Mouse (Mus musculus): ENCODE measurements around the gene Slfn5.

Gene Slfn5

DNA sequence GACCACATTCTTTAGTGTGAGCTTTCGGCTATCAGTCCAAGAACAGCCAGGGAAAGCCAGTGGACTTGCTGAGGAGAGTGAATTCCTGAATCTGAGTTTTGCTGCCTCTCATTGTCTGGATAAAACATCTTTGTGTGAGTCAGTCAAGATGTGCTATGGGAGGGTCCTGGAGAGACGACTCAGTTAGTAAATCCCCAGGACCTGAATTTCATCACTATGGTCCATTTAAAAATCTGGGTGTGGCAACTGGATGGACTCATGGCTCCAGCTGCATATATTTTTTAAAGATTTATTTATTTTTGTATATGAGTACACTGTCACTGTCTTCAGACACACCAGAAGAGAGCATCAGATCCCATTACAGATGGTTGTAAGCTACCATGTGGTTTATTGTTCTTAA, 5.5 kb upstream of the Slfn5 start:
- WGBS: 77% methylated on average over 2 of the region's 2 CpGs

DNA sequence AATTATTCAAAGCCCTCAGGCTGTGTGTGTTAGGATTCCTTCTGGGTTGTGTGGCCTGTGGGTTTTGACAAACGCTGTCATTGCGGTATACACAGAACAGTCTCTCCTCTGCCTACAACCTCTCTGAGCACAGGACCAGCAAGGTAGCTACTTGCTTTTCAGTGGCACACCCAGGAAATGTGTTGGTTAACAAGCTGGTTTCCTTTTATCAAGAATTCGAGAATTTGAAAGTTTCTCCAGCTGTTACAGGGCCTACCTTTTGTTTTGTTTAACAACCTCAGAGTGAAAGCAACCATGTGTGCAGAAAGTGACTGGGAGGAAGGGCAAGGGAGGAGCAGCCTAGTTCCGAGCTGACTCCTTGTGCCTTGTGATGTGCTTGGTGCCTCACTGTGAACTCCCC, 3.7 kb upstream of the Slfn5 start:
- 68% methylated on average over 4 of the region's 4 CpGs for WGBS

DNA sequence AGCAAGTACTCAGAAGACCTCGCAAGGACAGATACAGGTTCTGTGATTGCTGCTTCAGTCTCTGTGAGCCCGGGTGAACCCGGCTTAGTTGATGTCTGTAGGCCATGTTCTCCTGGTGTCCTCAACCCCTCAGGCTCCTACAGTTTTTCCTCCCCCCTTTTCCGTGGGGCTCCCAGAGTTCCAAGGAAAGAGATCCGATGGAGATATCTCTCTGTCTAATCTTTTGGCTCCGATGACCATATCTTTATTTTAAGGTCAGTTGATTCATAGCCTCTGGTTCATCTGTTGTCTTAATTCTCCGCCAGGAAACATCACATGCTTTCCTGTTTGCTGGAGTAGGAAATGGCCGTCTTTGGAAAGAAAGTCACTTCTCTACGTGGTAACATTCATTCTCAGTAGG, 2.1 kb upstream of the Slfn5 start:
- 80% methylated on average over 9 of the region's 9 CpGs for WGBS

DNA sequence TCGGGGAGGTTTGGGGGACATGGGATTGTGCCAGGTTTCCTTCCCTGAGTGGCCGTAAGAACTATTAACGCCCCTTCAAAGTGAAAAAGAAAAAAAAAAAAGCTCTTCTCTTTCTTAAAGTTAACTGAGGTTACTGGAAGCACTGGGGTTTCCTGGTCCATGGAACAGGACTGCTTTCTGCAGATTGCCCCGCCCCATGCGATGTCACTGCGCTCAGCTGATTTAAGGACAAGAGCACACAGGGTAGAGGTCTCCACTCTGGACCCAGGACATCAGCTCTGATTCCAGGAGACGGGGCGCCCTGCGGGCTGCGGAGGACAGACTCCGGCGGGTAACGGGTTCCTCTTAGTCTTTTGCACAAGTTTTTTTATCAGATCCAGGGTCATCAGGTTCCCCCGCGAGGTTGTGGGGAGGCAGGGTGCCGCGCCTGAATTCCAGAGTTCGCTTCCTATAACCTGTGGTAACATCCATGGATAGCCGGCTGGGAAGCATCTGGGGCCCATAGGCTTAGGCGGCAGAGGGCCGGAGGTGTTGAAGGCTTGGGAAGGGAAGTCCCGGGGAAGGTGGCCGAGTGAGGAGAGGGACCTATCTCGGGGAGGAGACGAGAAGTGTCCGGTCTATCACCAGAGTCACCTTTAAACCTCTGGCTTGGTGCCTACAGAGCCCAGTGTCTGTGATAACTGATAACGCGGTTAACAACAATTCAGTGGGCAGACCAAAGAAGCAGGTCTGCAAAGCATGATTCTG, 889 bp downstream of the Slfn5 start:
- 19% methylated on average over 28 of the region's 28 CpGs for WGBS

DNA sequence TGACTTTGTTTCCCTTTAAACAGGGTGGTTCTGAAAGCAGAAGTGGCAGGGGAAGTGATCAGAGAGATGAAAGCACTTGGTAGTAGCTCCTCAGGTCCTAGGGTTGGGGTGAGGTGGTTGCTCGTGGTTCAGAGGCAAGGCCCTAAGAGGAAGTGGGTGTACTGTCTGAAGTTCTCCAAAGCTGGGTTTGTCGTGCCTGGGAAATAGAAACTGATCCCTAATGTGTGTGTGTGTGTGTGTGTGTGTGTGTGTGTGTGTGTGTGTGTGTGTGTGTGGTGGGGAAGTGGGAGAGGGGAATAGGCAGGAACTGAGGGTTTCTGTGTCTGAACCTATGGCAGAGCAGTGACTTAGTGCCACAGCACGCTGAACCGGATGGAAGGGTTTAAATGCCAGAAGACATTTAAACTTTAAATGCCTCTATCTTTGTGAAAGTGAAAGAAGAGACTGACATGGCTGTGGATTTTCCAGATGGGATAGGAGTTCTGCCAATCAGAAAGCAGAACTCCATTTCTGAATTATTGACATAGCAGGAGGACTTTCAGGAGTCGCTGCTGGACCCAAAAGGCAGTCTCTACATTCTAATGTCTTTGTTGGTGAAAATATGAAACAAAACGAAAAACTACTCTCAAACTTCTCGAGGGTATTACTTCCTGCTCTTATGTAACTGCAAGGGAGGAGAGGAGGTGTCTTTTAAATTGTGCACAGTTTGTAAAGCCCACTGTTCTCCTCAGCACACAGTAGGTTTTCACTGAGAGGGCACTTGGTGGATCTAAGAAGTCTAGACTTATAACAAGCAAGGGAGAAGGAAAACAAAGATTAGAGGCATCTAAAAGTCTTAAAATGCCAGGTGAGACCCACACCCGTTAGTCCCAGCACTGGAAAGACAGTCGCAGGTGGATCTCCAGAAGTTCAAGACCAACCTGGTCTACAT, 1.7 kb downstream of the Slfn5 start:
- 71% methylated on average over 9 of the region's 9 CpGs for WGBS

DNA sequence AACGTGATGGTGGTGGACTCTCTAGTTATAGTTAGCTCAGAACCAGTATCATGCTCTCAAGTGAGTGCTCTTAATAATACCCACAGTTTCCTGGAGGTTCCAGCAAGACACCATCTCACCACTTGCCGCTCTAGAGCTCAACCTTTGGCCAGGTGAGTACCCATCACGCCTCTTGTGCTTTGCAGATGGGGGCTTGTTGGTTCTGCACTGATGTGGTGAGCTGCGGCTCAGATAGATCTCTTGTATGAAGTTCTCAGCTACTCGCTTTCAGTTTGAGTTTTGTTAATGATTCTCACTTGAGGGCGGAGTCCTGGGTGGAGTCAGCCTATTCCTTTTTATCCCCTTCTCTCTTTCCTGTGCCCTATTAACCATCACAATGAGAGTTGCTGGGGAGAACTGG, 3.5 kb downstream of the Slfn5 start:
- WGBS: 83% methylated on average over 6 of the region's 6 CpGs

DNA sequence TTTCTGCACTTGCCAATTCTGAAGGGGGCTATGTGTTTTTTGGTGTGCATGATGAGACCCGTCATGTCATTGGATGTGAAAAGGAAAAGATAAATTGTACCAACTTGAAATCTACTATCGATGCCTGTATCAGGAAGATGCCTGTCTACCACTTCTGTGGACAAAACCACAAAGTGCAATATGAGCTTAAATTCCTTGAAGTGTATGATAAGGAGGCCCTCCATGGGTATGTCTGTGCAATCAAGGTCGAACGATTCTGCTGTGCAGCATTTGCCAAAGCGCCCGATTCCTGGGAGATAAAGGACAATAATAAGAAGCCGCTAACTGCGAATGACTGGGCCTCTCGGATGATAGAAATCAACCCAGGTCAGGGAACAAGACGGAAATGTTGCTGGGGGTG, 5.8 kb downstream of the Slfn5 start:
- 84% methylated on average over 10 of the region's 10 CpGs for WGBS

DNA sequence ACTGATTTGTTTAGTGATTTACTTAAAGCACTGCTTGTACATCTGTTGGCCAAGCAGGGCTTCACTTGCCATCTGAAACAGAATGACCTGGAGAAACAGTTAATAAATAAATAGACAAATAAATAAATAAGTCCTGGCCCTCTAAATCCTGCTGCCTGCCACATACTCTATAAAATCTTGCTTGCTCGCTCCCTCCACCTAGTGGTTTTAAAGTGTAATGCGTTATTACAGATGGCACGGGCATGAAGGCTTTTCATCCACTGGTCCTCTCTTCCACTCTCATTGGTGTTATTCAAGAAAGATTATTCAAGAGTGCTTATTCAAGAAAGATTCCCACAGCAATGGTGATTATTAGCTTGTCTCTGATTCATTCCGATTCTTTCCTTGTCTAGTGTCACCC, 8.5 kb downstream of the Slfn5 start:
- 22% methylated on average over 4 of the region's 4 CpGs for WGBS

DNA sequence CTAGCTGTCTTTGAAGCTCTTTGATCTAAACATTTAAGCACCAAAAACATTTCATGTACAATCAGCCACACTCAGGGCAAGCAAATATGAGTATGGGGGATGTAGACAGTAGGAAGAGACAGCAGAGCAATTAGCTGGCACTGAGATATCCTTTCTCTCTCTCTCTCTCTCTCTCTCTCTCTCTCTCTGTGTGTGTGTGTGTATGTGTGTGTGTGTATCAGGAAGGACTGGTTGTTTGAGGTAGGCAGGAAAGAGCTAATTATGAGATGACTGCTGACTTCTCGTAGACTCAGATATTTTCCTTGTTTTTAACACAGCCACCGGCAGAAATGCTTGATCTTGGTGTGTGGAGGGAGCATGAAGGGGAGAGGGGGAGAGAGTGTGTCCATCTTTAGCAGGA, 10.6 kb downstream of the Slfn5 start:
- WGBS: 77% methylated on average over 2 of the region's 2 CpGs

DNA sequence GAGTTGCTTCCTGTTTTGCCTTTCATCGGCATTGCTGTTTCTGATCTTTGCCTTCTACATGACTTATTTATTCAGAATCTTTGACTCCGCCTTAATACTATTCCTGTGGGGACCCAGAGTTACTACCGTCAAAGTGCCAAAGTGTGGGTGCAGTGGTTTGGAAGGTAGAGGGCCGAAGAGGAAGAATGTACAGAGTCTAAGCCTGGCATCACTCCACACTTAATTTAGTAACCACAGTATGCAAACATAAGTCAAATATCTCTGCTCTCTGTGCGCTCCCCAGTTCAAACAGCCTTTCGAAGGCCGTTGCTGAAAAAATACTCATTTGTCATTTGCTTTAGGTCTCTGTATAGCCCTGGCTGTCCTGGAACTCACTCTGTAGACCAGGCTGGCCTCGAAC, 11.1 kb downstream of the Slfn5 start:
- 87% methylated on average over 8 of the region's 8 CpGs for WGBS

DNA sequence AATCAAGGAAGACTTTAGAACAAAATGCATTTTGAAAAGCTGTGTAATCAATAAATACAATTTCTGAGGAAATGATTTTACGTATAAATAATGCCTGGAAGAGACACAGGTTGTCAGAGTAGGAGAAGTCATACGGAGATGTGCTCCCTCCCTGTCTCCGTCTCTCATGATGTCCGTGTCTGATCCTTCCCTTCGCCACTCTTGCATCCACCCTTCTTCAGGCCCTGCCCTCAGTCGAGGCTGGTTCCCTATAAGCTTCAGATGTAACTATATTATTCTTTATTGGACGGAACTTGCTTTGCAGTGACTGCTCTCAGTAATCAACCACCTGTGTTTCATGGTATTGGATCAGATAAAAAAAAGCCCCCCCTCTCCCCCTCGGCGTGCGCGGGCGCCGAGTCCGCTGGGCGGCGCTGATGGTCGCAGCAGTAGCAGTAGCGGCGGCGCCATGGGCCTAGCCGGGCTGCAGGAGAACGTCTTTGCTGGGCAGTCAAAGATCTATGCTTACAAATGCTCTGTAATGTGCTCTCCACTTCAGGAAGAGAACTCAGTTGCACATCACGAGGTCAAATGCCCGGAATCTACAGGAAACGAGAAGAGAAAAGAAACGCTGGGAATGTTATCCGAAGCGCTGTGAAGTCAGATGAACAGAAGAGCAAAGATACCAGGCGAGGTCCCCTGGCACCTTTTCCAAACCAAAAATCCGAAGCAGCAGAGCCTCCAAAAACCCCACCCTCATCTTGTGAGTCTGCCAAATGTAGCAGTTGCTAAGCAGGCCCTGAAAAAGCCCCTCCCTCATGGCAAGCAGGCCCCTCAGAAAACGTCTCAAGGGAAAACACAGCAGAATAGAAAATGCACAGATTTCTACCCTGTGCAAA, 19.8 kb downstream of the Slfn5 start:
- 14% methylated on average over 31 of the region's 31 CpGs for WGBS

DNA sequence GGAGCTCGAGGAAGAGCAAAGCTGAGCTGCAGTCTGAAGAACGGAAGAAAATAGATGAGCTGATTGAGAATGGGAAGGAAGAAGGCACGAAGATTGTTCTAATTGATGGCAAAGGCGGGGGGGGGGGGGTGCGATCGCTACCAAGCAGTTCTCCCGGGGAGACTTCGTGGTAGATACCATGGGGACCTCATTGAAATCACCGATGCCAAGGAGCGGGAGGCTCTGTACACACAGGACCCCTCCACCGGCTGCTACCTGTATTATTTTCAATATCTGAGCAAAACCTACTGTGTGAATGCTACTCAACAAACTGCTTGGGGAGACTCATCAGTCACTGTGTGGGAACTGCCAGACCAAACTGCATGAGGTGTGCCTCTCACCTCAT, 20.4 kb downstream of the Slfn5 start:
- WGBS: 55% methylated on average over 11 of the region's 11 CpGs

DNA sequence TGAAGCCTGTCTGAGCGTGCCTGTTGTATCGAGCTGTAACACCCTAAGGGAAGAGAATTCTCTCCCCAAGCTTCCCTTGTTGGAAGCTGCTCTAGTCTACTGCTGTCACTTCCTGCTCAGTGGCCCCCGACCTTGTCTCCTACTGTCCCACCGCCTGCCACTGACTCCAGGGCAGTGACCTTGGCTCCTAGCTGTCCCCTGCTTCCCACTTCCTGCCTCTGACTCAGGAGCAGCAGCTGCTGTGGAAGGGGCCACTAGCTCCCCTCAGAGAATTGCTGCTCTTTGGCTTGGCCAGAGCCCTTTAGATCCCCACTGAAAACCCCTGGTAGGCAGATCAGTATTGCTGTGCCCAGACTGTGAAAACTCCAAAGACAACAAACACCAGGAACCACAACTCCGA, 22.8 kb downstream of the Slfn5 start:
- WGBS: 70% methylated on average over 5 of the region's 5 CpGs

DNA sequence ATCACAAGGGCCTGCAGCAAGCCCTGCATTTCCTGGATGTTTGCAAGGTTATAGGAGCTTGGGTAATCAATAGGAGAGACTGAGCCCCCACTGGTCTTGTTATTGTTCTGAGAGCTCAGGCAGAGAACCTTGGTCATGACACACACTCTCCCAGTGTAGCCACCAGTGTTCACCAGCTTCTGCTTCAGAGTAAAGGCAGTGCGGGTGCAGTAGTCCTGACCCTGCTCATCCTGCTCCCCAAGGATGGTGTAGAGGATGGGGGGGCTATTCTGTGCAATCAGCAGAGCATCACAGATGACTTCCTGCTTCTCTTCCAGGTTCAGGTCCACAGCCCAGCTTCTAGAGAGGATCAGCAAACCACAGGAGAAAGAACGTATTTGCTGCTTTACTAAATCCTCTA, 31.3 kb downstream of the Slfn5 start:
- 96% methylated on average over 2 of the region's 2 CpGs for WGBS

DNA sequence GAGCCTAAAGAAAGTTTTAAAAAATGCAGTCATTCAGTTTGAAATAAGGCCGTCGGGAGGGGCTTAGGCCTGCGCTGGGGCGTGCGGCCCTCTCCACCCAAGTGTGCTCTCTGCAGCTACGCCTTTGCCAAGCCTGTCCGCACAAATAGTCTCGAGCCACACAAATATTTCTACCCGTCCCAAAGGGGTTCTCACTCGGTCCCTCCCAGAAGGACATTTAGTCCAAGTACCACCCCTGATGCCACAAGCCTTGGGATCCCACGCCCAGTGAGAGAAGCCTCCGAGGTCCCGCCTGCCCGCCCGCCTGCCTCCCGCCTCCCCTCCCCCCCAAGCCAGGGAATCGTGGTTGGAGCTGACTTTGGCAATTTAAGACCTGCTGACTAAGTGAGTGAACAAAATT, 32.0 kb downstream of the Slfn5 start:
- 89% methylated on average over 17 of the region's 17 CpGs for WGBS

DNA sequence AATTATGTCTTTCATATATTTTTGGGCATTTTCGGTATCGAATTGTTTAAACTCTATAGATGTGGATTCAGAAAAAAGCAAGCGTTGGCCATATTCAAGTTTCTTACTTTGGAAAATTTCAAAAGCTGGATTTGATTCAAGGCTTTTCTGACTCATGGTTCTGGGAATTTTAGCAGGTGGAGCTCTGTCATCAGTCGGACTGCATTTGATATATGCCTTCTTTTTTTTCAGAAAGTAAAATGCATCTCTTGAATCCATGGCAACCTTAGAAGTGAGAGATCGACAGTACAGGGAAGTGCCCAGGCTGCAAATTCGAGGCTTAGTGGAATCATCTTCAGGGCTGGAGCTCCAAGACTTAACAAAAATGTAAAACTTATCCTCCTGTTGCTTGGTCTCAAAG, 36.5 kb downstream of the Slfn5 start:
- 56% methylated on average over 6 of the region's 6 CpGs for WGBS

DNA sequence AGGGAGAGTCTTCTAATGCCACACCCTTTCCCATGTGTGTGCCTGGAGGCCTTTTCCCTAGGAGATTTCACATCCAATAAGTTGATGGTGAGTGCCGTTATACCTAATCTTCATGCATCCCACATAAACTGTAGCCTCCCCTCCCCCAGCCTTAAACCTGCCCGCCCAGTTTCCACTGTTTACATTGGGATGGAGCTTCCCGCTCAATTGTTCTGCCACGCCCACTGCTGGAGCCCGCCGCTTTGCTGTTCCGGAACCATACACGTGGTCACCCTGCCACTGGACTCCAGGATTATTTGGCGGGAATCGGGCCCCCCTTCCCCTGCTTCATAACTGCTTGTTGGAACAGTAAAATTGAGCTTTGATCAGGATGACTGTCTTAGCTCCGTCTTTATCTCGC, 38.2 kb downstream of the Slfn5 start:
- WGBS: 54% methylated on average over 12 of the region's 12 CpGs

DNA sequence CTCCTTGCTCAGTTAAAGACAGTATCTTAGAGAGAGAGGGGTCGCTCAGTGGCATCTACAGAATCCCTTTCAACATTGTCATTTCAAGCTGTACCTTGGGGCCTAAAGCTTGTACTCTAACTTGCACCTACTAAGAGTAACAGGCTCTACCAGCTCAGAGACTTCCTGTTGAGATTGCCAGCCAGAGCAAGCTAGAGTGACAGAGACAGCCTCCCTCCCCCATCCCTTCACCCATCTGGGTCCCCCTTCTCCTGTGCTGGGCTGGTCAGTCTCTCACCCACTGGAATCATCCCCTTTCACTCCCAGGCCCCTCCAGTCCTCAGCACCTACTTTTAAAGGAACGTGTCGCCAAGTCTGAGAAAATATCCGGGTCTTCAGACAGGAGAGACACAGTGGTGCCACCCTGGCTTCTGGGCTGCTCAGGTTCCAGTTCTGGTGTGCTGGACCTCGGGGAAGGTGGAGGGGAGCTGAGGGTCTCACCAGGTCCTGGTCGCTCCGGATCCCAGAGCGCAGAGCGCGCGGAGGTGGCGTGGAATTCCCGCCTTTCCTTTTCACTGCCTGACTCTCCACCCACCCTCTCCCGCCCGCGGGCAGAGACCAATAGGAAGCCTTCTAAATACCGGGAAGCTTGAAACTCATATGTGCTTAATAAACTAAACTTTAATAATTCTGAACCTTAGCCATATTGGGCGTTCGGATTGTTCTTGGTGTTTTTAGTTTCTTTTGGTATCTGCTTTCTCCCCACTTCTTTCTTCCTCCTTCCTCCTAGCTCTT, 39.6 kb downstream of the Slfn5 start:
- WGBS: 14% methylated on average over 19 of the region's 19 CpGs

DNA sequence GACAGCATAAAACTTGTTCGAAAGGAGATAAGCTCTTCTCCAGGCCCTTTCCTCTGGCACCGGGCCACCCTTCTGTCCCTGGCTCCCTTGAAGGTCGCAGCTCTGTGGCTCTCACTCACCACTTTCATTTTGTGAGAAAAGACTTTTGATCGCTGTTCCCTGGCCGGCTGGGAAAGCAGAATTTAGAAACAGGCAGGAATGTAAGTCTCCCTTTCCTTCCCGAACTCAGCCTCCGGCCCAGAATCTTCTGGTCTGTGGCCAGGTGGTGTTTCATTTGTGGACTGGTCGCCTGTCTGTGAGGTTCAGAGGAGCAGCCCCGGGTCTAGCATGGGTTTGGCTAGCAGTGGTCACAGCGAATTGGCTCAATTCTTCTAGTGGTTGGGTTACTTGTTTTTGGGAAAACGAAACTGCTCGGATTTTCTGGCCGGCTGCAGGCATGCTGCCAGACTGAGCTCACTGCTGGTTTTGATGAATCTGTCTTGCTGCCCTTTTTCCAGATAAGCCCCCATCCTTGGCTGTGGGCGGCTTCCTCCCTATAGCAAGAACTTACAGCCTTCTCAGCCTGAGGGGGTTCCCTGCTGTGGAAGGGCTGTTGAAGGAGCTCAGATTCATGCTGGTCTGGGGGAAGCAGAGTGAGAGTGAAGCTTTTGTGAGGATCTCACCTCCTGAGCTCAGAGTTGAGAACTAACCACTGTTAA, 40.5 kb downstream of the Slfn5 start, which contains the start of gene Slfn9:
TSS of gene Slfn9 (minus strand) at position 362 of the 698 bp plus-strand sequence.
- 5% methylated on average over 14 of the region's 14 CpGs for WGBS

DNA sequence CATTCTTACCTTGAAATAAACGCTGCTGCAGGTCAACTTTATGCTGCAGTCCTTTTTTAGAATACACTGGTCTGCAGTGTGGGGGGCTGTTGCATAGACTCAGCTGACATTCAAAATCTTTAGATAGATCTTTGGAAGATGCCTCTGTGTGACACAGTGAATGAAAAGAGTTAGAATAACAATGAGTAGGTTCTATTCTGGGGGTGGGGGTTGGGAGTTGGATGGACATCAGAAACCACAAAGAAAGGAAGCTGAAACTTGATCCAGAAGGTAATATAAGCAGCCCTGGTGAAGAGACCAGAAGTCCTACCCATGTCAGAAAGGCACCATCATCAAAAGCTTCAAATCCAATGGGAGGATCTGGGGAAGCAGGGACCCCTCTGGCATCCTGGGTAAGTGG, 62.2 kb downstream of the Slfn5 start:
- 89% methylated on average over 1 of the region's 1 CpGs for WGBS
